Mouse (Mus musculus) testis, postnatal 10 days (tissue): ENCODE results near the gene C1s2.
"Not testable (repeated sequence)": the region's sequence is repeated elsewhere in the genome, so short reads cannot be mapped to it uniquely, and the experiment has no call there.

Experiments
- DNase-seq: peaks from one replicate; pipeline ENCODE4 v3.0.0; 2021; ENCODE audit warnings: low spot score

C1s2 gene

GRCm38 (mm10) chr6:124635985-124636384 is at the start of gene C1s2:
C1s2 (minus strand) TSS chr6:124636085.
- DNase-seq = peak; percentile 40

- DNase-seq = no peak
Observed at GRCm38 (mm10) chr6:124683591-124684417, 47.9 kb upstream of the C1s2 start.

DNA sequence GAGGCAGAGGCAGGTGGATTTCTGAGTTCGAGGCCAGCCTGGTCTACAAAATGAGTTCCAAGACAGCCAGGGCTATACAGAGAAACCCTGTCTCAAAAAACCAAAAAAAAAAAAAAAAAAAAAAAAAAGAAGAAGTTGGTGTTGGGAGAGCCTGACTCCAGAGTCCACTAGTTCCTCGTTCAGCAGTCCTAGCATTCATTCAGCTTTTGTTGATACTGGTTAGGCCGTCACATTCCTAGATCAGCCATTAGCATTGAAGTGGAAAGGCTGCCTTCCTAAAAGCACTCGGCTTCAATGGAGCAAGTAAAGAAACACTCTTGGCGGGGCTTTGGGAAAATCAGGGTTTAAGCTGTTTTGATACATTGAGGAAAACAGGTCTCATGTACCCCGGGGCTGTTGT is 46.4 kb upstream of the C1s2 start:
- not testable (repeated sequence) for DNase-seq

GRCm38 (mm10) chr6:124679486-124679885 is 43.6 kb upstream of the C1s2 start:
- DNase-seq = no peak

GRCm38 (mm10) chr6:124678769-124679168 is 42.9 kb upstream of the C1s2 start:
- no peak for DNase-seq

GRCm38 (mm10) chr6:124676171-124676570 is 40.3 kb upstream of the C1s2 start:
- no peak for DNase-seq

- no peak for DNase-seq
Observed at GRCm38 (mm10) chr6:124674591-124674990, 38.7 kb upstream of the C1s2 start.

DNA sequence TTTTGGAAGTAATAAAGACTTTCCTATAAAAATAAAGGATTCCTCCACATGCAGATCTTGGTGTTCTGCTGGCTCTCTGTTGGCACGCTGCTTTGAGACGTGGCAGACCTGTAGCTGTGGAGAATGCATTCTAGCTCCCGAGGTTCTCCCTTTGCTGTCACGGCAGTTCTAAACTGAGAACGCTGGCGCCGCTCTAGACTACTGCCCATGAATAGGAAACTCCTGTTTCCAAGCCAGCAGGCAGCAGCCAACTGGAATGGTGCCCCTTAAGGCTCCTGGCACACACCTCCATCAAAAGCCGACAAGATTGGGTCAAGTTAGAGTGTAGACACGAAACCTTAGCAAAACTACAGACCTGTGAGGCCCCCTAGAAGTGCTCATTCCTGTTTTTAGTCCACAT is 37.7 kb upstream of the C1s2 start:
- no peak for DNase-seq

GRCm38 (mm10) chr6:124672100-124672499 is 36.2 kb upstream of the C1s2 start:
- DNase-seq = no peak

DNA sequence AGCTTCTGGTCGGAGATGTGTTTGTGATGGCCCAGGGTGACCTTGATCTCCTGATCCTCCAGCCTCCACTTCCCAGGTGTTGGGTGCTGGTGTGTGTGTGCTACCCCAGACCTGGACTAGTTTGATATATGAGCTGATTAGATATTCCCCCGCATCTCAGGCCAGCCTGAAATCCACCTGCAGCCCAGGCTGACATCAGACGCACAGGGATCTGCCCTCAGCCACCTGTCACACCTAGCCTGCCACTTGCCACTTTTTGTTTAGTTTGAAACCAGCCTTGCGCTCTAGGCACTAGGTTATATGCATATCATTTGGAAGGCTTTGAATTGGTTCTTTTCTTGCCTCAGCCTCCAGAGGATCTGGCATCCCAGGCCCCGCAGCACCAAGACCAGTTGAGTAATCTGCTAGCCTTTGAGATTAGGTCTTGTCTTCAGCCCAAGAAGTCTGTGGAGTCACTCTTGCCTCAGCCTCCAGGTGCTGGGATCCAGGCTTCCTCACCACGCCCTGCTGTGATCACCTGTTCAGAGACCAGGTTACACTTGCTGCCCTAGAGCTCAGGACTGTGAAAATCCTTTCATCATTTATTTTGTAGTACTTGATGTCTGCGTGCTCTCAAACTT is 34.5 kb upstream of the C1s2 start:
- DNase-seq = no peak

GRCm38 (mm10) chr6:124669234-124669859 is 33.5 kb upstream of the C1s2 start:
- no peak for DNase-seq

GRCm38 (mm10) chr6:124665011-124665410 is 29.1 kb upstream of the C1s2 start:
- no peak for DNase-seq

DNA sequence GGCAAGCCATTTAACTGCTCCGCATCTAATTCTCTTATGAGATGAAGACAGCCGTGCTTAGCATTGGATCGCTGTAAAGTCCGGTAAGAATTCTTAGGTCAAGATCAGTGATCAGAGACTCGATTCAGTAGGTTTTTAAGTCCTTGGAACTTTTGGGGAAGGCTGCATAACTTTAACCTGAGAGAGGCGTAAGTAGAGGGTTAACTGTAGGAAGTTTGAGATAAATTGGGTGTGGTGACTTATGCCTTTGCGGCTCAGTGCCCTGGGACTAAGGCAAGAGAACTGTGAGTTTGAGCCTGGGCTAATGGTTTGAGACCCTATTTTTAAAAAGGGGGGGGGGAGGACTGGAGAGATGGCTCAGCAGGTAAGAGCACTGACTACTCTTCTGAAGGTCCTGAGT is 28.4 kb upstream of the C1s2 start:
- DNase-seq = no peak

GRCm38 (mm10) chr6:124663424-124663795 is 27.5 kb upstream of the C1s2 start:
- no peak for DNase-seq

- DNase-seq = peak; percentile 99
Observed at GRCm38 (mm10) chr6:124662477-124663423, 26.9 kb upstream of the C1s2 start, which contains the start of gene Lpcat3. Lpcat3 (plus strand) TSS chr6:124663027.

DNA sequence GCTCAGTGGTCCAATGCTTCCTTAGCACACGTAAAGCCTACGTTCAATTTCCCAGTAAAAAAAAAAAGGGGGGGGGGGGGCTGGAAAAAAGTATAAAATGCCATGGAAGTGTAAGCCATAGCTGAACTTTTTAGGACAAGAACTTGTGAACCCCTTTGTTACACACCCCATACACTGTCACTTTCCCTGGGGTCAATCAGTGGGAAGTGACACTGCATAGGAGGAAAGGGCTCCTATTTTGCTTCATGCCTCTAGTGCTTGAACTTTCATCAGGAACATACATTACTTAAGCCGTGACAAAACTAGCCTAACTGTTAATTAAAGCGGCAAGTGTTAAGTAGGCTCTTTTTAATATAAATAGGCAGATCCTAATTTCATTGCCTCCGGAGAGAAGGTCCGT is 26.1 kb upstream of the C1s2 start:
- DNase-seq = no peak

DNA sequence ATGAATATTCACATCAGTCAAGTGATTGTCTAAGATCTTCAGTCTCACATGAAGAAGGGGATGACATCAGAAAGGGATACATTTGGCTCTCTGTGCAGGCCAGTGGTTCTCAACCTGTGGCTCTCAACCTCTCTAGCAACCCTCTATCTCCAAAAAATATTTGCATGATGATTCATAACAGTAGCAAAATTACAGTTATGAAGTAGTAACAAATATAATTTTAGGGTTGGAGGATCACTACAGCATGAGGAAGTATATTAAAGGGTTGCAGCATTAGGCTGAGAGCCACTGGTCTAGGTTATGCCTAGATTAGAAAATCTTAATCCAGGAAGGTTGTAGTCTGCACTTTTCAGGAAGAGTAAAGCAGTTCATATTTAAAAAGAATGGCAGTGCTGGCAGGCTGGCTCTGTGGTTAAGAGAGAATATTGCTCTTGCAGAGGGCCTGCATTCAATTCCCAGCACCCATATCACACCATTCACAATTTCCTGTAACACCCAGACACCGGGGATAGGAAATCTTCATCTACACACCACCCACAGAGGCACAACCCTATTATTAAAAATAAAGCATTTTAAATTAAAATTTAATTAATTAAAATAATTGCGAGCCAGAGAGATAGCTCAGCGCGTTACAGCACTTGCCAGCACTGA is 25.4 kb upstream of the C1s2 start:
- DNase-seq = no peak

GRCm38 (mm10) chr6:124658067-124658466 is 22.2 kb upstream of the C1s2 start:
- no peak for DNase-seq

- DNase-seq = no peak
Observed at GRCm38 (mm10) chr6:124655893-124656292, 20.0 kb upstream of the C1s2 start.

DNA sequence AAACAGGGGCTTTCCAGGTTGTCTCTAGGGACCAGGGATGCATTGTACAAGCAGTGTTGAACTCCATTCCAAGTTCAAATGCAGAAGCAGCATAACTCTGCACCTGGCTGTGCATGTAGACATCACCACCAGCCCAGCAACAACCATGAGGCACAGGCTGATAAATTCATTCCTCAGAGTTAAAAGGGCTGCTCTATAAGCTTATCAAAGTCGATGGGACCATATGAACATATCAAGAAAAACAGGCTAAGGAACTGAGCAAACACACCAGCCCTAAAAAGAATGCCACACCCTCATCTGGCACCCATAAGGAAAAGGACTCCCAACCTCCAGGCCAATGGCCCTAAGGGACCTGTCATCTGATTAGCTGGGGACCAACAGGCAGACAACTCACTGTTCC is 10.5 kb upstream of the C1s2 start:
- DNase-seq = no peak

DNA sequence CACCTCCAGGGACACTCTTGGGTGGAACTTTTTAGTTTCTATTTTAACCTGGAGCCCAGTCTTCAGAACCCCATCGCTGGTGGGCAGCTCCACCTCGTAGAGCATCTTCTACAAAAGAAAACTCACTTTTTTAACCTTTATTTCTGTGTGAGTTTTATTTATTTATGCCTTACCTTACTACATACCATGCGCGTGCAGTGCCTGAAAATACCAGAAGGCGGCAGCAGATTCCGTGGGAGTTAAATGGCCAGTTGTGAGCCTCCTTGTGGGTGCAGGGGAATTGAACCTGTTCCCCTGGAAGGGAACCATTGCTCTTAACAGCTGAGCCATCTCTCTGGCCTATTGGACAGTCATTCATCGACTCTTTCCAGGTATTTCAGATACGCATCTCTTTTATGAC is 5.1 kb upstream of the C1s2 start:
- peak; percentile 83 for DNase-seq
